Mouse (Mus musculus) adrenal gland, postnatal 10 days (tissue): ENCODE data around the gene Ctrb1. TPM values are rescaled to one million over a fixed set of nuclear protein-coding genes. Genes with fewer than 3 reads are reported as not detected.

Experiments used
- DNase-seq: peaks from one replicate; pipeline ENCODE4 v3.0.0; 2021; ENCODE audit warnings: mixed read lengths
- total RNA-seq, 2 experiments: library from RNA; stranded (reverse); gene quantifications; 2 replicates each; pipeline ENCODE4 v1.2.3; 2021

Ctrb1 gene
- total RNA-seq, 2 experiments from 2014 or later = 0.42 TPM; not detected in 1

DNA sequence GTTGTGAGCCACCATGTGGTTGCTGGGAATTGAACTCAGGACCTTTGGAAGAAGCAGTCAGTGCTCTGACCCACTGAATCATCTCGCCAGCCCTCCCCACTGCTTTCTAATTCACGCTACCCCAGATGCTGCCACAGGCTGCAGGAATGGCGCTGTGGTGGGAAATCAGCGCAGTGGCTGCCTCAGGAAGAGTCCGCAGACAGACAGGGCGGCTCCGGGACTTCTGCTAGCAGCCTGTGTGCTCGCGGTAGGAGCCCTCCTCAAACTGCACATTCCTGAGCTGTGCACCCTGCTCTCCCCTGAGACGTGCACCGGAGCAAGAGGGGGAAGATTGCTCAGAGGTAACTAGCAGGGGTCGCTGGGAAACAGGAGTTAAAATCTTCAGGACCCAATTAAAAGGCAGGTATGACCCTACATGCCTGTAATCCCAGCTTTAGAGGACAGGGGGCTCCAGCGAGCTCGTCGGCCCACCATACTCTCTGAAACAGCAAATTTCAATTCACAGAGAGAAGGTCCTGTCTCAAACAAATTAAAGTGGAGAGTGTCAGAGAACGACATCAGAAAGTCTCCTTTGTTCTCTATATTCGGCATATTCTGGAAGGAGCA, 10.3 kb downstream of the Ctrb1 start:
- no peak for DNase-seq

DNA sequence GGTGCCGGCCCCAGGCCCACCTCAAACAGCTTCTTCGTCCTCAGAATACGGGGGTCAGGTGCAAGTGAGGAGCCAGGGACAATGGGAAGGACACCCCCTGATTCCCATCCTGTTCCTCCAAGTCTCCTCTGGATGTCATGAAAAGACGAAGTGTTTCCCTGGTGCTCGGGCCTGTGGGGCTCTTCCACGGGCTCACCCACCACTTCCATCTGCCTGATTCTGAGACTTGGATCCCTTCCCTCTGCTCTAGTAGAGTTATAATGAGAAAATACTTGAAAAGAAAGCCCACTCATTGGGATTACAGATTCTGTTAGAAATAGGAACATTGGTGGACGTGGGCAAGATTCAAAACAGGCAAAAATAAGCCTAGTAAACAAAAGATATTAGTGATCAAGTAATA, 12.0 kb downstream of the Ctrb1 start:
- DNase-seq = no peak

GRCm38 (mm10) chr8:111678111-111678510, 12.7 kb downstream of the Ctrb1 start:
- peak; percentile 79 for DNase-seq

- no peak for DNase-seq
These were observed 14.6 kb downstream of the Ctrb1 start for GRCm38 (mm10) chr8:111676237-111676636.

DNA sequence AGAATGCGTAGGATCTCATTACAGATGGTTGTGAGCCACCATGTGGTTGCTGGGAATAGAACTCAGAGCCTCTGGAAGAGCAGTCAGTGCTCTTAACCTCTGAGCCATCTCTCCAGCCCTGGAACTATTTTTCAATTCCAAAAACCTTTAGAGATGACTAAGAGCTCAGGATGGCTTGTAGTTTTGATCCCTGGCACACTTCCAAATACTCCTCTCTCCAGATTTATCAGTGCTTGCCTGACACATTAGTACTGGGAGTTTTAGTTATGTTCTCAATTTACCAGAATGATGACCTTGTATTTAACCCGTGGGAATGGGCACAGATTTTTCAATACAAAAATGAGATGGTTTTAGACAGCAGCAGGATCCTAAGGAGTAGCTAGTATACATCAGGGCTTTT, 24.1 kb downstream of the Ctrb1 start:
- DNase-seq = no peak

DNA sequence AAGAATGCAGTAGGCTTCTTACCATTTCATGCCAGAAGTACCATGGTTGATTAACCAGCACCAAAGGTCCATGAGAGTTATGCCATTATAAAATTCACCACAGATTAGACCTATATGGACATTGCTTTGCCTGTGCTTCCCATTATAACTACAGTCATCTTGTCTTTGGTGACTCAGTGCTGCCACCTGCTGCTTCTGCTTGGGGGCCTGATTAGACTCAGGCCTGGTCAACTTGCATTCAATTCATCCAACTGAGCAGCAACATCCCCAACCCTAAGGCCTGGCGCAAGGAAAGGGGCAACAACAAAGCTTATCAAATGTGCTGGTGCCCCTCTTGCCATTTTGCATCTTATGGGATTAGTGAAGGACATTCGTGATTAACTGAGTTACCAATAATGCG, 28.3 kb downstream of the Ctrb1 start:
- DNase-seq = peak; percentile 88

DNA sequence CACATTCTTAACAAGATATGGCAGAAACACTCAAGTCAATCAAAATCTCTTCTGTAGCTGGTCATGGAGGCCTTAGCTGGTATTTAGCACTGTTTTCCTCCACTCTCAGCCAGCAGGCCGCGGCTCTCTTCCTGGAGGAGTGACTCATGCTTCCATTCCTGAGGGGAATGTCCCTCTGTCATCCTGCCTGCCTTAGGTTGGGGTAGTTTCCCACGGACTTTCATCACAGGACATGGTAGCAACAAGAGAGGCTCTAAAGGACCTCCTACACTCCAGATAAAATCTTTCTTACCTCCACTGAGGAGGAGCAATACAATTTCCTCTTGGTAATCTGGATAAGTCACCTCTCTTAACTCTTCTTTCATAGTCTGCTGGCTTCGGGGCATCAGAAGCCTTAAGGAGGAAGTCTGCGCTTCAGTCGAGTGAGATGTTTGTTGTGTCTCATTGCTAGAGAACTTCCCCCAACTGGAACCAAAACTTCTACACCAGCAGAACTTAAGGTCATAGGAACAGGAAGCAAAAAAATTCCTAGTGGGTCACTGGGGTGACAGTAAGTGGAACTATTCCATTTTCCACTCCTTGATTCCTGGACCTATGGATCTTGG, 31.9 kb downstream of the Ctrb1 start:
- DNase-seq = peak; percentile 26

GRCm38 (mm10) chr8:111657312-111657854, 33.4 kb downstream of the Ctrb1 start:
- no peak for DNase-seq

DNA sequence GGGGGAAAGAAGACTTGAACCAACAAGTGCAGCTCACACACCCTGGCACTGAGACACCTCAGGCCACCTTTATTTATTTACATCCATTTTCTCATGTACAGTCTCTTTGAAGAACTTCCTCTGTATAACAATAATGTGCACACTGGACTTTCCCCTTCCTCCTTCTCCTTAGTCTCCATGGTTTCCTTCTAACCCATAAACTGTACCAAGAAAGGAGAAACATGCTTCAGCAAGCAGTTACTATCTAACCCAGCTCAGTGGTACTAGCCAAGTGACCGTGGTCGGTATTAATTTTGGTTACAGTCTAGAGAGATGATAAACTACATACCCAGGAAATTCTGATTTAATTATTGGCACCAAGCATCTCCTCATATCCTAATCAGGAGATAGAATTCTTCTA, 37.3 kb downstream of the Ctrb1 start:
- DNase-seq = no peak

DNA sequence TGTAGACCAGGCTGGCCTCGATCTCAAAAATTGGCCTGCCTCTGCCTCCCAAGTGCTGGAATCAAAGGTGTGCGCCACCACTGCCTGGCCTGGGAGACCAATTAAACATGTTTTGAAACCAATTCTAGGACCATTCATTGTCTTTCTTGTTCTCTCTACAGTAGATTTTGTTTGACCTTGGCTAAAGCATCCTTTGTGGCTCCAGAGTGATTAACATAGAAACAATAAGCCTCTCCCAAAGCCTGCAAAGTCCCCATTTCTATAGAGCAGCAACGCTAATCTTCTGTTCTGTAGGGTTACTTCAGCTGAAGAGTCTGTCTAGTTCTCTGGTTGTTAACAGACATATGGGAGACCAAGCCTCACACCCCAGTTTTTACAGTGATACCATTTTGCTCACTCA, 40.2 kb downstream of the Ctrb1 start:
- no peak for DNase-seq

DNA sequence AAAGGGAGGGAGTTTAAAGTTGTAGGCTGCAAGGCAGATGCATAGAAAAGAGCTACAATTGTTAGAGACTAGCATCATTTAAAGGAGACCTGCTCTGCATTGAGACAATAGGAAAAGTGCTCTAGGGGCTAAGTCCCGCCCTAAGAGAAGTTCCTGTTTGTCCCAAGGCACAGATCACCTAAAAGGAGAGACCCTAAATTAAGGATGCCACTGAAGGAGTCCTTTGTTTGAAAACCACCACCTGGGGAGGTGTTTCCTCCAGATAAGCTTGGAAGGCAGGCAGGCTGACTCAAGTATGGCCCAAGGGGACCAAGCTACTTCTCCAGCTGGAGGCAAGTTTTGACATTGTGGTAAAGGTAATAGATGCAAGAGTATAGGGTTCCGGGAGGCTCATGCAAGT, 42.0 kb downstream of the Ctrb1 start:
- DNase-seq = no peak

DNA sequence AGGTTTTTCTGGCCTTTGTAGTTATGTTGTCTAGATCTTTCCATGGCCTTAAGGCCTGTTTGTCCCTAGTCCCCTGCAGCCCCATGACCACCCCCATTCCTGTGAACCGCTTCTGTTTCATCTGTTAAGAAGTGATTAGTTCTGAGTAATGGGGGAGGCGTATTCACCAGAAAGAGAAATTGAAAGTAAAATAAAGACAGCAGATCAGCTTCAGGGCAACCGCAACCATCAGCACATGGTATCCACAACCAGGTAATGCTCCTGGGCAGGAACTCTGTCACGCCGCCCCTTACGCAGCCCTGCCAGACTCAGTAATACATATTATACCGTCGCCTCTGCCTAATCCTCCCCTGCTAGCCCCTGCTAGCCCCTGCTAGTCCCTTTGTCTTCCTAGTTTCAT, 45.1 kb downstream of the Ctrb1 start:
- DNase-seq = no peak

- peak; percentile 13 for DNase-seq
These were observed 46.3 kb downstream of the Ctrb1 start for GRCm38 (mm10) chr8:111644286-111645051.

GRCm38 (mm10) chr8:111643264-111644141, 47.3 kb downstream of the Ctrb1 start, which contains the start of gene Zfp1:
Gene Zfp1 (plus strand): TSS chr8:111643401.
- peak; percentile 96 for DNase-seq

- no peak for DNase-seq
These were observed 47.9 kb downstream of the Ctrb1 start for GRCm38 (mm10) chr8:111642939-111643263.

GRCm38 (mm10) chr8:111642496-111642895, 48.3 kb downstream of the Ctrb1 start:
- DNase-seq = peak; percentile 52

DNA sequence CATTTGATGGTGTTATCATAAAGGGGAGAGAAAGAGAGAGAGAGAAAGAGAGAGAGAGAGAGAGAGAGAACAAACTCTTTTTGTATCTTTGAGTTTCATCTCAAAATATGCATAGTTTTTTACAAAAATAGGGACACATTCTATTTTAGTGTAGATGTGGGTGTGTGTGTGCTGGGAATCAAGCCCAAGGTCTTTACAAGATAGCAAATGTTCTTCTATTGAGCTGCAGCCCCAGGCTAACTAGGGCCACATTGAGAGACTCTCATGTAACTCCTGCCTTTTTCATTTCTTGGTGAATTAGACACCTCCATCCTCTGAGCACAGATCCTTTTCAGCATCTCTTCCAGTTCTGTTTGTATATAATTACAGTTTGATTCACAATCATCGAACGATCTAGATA, 49.7 kb downstream of the Ctrb1 start:
- no peak for DNase-seq

DNA sequence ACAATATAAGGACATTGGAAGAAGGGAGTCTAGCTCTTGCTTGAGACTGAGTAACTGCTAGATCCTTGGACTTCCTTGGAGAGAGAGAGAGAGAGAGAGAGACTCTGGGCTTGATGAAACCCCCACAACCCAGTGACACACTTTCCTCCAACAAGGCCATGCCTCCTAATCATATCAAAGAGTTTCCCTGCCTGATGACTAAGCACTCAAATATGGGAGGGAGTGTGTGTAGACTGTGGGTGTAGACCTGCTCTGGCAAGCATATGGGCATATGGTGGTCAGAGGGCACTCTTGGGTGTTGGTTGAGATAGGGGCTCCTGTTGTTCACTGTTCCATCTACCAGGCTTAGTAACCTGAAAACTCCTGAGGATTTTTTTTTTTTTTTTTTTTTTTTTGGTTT, 52.7 kb downstream of the Ctrb1 start:
- no peak for DNase-seq
